Mouse (Mus musculus) liver, adult 2 months (tissue): ENCODE measurements around the gene Epn2. TPM values are rescaled to one million over a fixed set of nuclear protein-coding genes. Genes with fewer than 3 reads are reported as not detected.

ENCODE experiments used
- DNase-seq: peaks from one replicate; pipeline ENCODE4 v3.0.0-alpha.2; 2011; ENCODE audit warnings: low read depth, low spot score; ENCODE audit errors: extremely low read depth
- H3K27ac ChIP-seq: fragments of 200-500 bp; replicated peaks from 2 replicates; pipeline ENCODE4 v1.5.1; 2012; ENCODE audit warnings: low read depth, mild to moderate bottlenecking, control low read depth, inconsistent platforms, low read length; ENCODE audit not compliant: insufficient read depth
- H3K27me3 ChIP-seq: fragments of 200-500 bp; 2 replicates; pipeline ENCODE4 v1.6.1; 2012; ENCODE audit warnings: mild to moderate bottlenecking, moderate library complexity, low read length, inconsistent platforms; ENCODE audit not compliant: control insufficient read depth, insufficient read depth
- H3K36me3 ChIP-seq: fragments of 200-500 bp; 2 replicates; pipeline ENCODE4 v1.6.1; 2012; ENCODE audit warnings: low read length, inconsistent platforms; ENCODE audit not compliant: control insufficient read depth, insufficient read depth
- H3K4me1 ChIP-seq: fragments of 200-500 bp; 2 replicates; pipeline ENCODE4 v1.6.1; 2011; ENCODE audit warnings: low read length; ENCODE audit not compliant: control insufficient read depth, insufficient read depth
- H3K4me3 ChIP-seq: fragments of 200-500 bp; 2 replicates; pipeline ENCODE4 v1.5.1; 2011; ENCODE audit warnings: low read depth, mild to moderate bottlenecking, control low read depth, low read length, moderate library complexity; ENCODE audit not compliant: insufficient read depth
- H3K79me2 ChIP-seq: fragments of 200-500 bp; 2 replicates; pipeline ENCODE4 v1.6.1; 2012; ENCODE audit warnings: inconsistent platforms, mild to moderate bottlenecking, low read length, moderate library complexity; ENCODE audit not compliant: control insufficient read depth, insufficient read depth
- H3K9ac ChIP-seq: fragments of 200-500 bp; 2 replicates; pipeline ENCODE4 v1.6.1; 2012; ENCODE audit warnings: low read depth, mild to moderate bottlenecking, control low read depth, inconsistent platforms, low read length
- CTCF ChIP-seq: fragments of 200-500 bp; IDR thresholded peaks from 2 replicates; pipeline ENCODE4 v1.5.1; 2011; ENCODE audit warnings: low read depth, low read length, control low read depth
- POLR2A ChIP-seq: fragments of 200-500 bp; IDR thresholded peaks from 2 replicates; pipeline ENCODE4 v1.6.1; 2011; ENCODE audit warnings: low read length, control low read depth; ENCODE audit not compliant: insufficient read depth; ENCODE audit errors: extremely low read depth
- WGBS: fragments of 180-500 bp; shearing (Covaris S2); methylation state at CpG from one replicate; pipeline ENCODE4 v1.1.7; 2018; 5-methylcytosine and 5-hydroxymethylcytosine counted together
- polyA plus RNA-seq: library from polyadenylated mRNA; depleted of rRNA; stranded (reverse); fragments of >200 nt; gene quantifications from 2 replicates; pipeline ENCODE4 v1.2.3, GENCODE M21; 2012
- total RNA-seq: library from RNA; depleted of rRNA; stranded (reverse); fragments of >200 nt; gene quantifications from 2 replicates; pipeline ENCODE4 v1.2.3, GENCODE M21; 2014

Epn2 gene
- total and polyA plus RNA-seq, 2 experiments, result 4.5 to 5.7 TPM

- no peaks in the 10 kb centered on the region for H3K36me3 ChIP-seq
- no peaks in the 10 kb centered on the region for H3K27me3 ChIP-seq
- H3K27ac ChIP-seq, result no peak overlapping the region
- 92% methylated on average over 22 of the region's 22 CpGs for WGBS
- H3K9ac ChIP-seq, result no peak overlapping the region
- TF ChIP-seq CTCF (no peak), POLR2A (no peak)
- H3K79me2 ChIP-seq, result no peaks in the 10 kb centered on the region
- H3K4me3 ChIP-seq, result no peak overlapping the region
- no peak for DNase-seq
- H3K4me1 ChIP-seq, result no peaks in the 10 kb centered on the region
These were observed 88.5 kb downstream of the Epn2 start for GRCm38 (mm10) chr11:61490944-61491520.

- Histone ChIP-seq H3K27me3 (no peaks in the 10 kb centered on the region), H3K79me2 (no peaks in the 10 kb centered on the region), H3K27ac (no peak overlapping the region), H3K36me3 (no peaks in the 10 kb centered on the region), H3K4me3 (no peak overlapping the region), H3K4me1 (no peaks in the 10 kb centered on the region), H3K9ac (no peak overlapping the region)
- TF ChIP-seq POLR2A, result no peak
- no peak for TF ChIP-seq CTCF
- WGBS, result 92% methylated on average over 8 of the region's 8 CpGs
- DNase-seq, result no peak
These were observed 89.6 kb downstream of the Epn2 start for GRCm38 (mm10) chr11:61489874-61490273.

DNA sequence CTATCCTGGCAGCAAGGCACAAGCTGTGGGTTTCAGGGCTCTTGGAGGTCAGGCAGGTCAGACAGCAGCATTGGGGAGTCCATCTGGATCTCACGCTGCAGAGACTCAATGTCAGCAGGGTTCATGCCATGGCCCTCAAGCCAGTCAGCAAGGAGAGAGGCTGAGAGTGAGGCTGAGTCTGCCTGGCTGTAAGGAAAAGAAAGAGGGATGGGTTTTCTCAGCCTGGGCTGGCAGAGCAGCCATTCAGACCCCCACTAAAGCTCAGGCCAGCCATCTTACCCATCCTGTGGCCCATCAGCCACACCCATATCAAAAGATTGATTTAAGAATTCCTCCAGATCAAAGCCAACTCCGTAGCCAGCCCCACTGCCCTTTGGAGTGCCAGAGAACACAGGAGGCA is 90.4 kb downstream of the Epn2 start:
- Histone ChIP-seq H3K36me3 (no peaks in the 10 kb centered on the region), H3K27ac (no peak overlapping the region), H3K9ac (no peak overlapping the region), H3K4me3 (no peak overlapping the region), H3K79me2 (no peaks in the 10 kb centered on the region), H3K27me3 (no peaks in the 10 kb centered on the region), H3K4me1 (no peaks in the 10 kb centered on the region)
- no peak for TF ChIP-seq POLR2A
- no peak for TF ChIP-seq CTCF
- DNase-seq, result no peak
- WGBS, result 96% methylated on average over 2 of the region's 2 CpGs

DNA sequence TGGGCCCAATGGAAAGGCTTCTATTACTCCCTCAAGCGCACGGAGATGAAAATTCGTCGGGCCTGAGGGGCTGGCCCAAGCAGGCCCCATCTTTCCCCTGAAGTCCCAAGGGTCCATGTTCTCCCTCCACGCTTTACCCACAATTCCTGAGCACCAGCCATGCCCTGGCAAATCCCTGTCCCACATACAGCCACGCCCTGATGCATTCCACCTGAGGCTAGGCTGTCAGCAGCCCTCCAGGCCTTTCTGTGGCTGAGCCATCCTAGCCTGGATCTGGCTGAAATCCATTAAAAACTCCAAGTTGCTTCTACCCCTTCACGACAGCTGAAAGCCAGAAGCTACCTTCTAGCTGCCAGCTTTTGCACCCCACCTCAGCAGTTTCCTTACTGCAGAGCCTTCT is 91.6 kb downstream of the Epn2 start:
- Histone ChIP-seq H3K79me2 (no peaks in the 10 kb centered on the region), H3K4me1 (no peaks in the 10 kb centered on the region), H3K27me3 (no peaks in the 10 kb centered on the region), H3K27ac (no peak overlapping the region), H3K36me3 (no peaks in the 10 kb centered on the region), H3K9ac (no peak overlapping the region), H3K4me3 (no peak overlapping the region)
- TF ChIP-seq POLR2A (no peak), CTCF (no peak)
- 96% methylated on average over 7 of the region's 7 CpGs for WGBS
- DNase-seq, result no peak

GRCm38 (mm10) chr11:61487401-61487800 is 92.1 kb downstream of the Epn2 start:
- TF ChIP-seq CTCF, result no peak
- no peak for TF ChIP-seq POLR2A
- Histone ChIP-seq H3K9ac (no peak overlapping the region), H3K27me3 (no peaks in the 10 kb centered on the region), H3K79me2 (no peaks in the 10 kb centered on the region), H3K4me3 (no peak overlapping the region), H3K27ac (no peak overlapping the region), H3K4me1 (no peaks in the 10 kb centered on the region), H3K36me3 (no peaks in the 10 kb centered on the region)
- DNase-seq, result no peak
- 77% methylated on average over 2 of the region's 2 CpGs for WGBS

DNA sequence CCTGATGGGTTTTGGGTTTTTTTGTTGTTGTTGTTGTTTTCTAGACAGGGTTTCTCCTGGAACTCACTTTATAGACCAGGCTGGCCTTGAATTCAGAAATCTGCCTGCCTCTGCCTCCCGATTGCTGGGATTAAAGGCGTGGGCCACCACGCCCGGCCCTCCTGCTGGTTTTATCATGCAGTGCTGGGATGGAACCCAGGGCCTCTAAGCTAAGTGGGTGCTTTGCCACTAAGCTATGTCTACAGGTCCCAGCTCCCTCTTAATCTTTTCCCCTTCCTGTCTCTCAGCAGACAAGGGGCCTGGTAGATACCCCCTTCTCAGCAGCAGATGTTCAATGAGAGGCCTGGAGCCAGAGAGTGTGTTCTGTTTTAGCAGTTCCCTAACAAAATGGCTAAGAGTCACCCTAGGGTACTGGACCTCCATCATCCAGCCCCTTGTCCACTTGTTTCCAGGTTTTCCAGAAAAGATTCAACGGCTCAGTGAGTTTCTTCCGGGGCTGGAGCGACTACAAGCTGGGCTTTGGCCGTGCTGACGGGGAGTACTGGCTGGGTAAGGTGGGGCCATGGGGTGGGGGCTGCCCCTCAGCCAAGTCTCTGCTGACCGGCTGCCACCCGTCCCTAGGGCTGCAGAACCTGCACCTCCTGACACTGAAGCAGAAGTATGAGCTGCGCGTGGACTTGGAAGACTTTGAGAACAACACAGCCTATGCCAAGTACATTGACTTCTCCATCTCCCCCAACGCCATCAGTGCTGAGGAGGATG is 92.8 kb downstream of the Epn2 start:
- no peaks in the 10 kb centered on the region for H3K36me3 ChIP-seq
- no peak for DNase-seq
- WGBS, result 89% methylated on average over 14 of the region's 14 CpGs
- H3K4me1 ChIP-seq, result no peaks in the 10 kb centered on the region
- no peaks in the 10 kb centered on the region for H3K79me2 ChIP-seq
- no peak overlapping the region for H3K9ac ChIP-seq
- H3K27ac ChIP-seq, result no peak overlapping the region
- TF ChIP-seq CTCF, result no peak
- TF ChIP-seq POLR2A, result no peak
- no peak overlapping the region for H3K4me3 ChIP-seq
- no peaks in the 10 kb centered on the region for H3K27me3 ChIP-seq
